Mouse (Mus musculus) cerebellum, adult 8-10 months (tissue): ENCODE measurements around the gene Reln.

ENCODE experiments used
- DNase-seq: peaks from one replicate; pipeline ENCODE4 v3.0.0; 2022

Gene Reln

GRCm38 (mm10) chr5:21987711-21988110 is 356.8 kb downstream of the Reln start:
- DNase-seq, result no peak

GRCm38 (mm10) chr5:21986311-21986710 is 358.2 kb downstream of the Reln start:
- DNase-seq, result peak; percentile 75

GRCm38 (mm10) chr5:21983021-21983667 is 361.4 kb downstream of the Reln start:
- no peak for DNase-seq

GRCm38 (mm10) chr5:21981216-21981615 is 363.3 kb downstream of the Reln start:
- DNase-seq, result no peak

- DNase-seq, result peak; percentile 36
Observed at GRCm38 (mm10) chr5:21980544-21980943, 364.0 kb downstream of the Reln start.

- DNase-seq, result no peak
Observed at GRCm38 (mm10) chr5:21973266-21974010, 371.1 kb downstream of the Reln start.

- no peak for DNase-seq
Observed at GRCm38 (mm10) chr5:21961796-21962195, 382.7 kb downstream of the Reln start.

- no peak for DNase-seq
Observed at GRCm38 (mm10) chr5:21960151-21960550, 384.4 kb downstream of the Reln start.

- DNase-seq, result no peak
Observed at GRCm38 (mm10) chr5:21957586-21957985, 386.9 kb downstream of the Reln start.

GRCm38 (mm10) chr5:21957061-21957460 is 387.4 kb downstream of the Reln start:
- DNase-seq, result no peak

- DNase-seq, result no peak
Observed at GRCm38 (mm10) chr5:21949507-21949897, 395.0 kb downstream of the Reln start.

- DNase-seq, result peak; percentile 54
Observed at GRCm38 (mm10) chr5:21948736-21949506, 395.6 kb downstream of the Reln start.

GRCm38 (mm10) chr5:21947610-21948381 is 396.7 kb downstream of the Reln start:
- DNase-seq, result no peak

- DNase-seq, result no peak
Observed at GRCm38 (mm10) chr5:21944579-21944978, 399.9 kb downstream of the Reln start.

GRCm38 (mm10) chr5:21939405-21939804 is 405.1 kb downstream of the Reln start:
- no peak for DNase-seq

GRCm38 (mm10) chr5:21938138-21938537 is 406.4 kb downstream of the Reln start:
- no peak for DNase-seq

GRCm38 (mm10) chr5:21936627-21937026 is 407.9 kb downstream of the Reln start:
- no peak for DNase-seq

GRCm38 (mm10) chr5:21936096-21936495 is 408.4 kb downstream of the Reln start:
- DNase-seq, result no peak

GRCm38 (mm10) chr5:21934811-21935396 is 409.6 kb downstream of the Reln start:
- no peak for DNase-seq

GRCm38 (mm10) chr5:21934173-21934698 is 410.3 kb downstream of the Reln start:
- DNase-seq, result no peak

- peak; percentile 39 for DNase-seq
Observed at GRCm38 (mm10) chr5:21933340-21934075, 411.0 kb downstream of the Reln start.

GRCm38 (mm10) chr5:21931151-21931550 is 413.4 kb downstream of the Reln start:
- DNase-seq, result no peak
